Mouse (Mus musculus) urinary bladder, postnatal 4 days (tissue): Measurements from ENCODE around the gene Rnf183.
A peak's percentile ranks its signal among the peaks of the same experiment; 100 is the strongest.
"Not testable (repeated sequence)": the region's sequence is repeated elsewhere in the genome, so short reads cannot be mapped to it uniquely, and the experiment has no call there.

Experiments used
- DNase-seq, 2 experiments: peaks; one replicate each; pipeline ENCODE4 v3.0.0; 2021 to 2022; ENCODE audit warnings: low spot score in 2 of 2

Rnf183 gene

DNA sequence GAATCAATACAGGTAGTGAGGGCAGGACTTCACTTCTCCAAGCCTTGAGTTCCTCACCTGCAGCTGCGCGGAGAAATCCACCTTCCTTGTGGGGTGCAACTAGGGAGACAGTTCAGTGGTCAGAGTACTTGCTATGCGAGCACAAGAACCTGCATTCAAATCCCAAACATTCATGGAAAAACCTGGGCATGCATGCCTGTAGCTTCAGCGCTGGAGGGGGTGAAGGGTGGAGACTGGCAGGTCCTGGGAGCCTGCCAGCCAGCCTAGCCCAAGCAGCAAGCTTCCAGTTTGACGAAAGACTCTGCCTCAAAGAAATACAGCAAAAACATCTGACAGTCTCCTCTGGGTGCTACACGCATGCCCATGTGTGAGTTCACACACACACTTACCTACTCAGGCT is at the start of gene Rnf183:
Gene Rnf183 (minus strand): TSS at position 172 of the 400 bp plus-strand sequence.
- no peak for DNase-seq

- DNase-seq = no peak
These were observed 45.9 kb upstream of the Rnf183 start for GRCm38 (mm10) chr4:62480709-62481605.

- peak in 1 of 2 experiments; percentile 48 for DNase-seq
These were observed 45.1 kb upstream of the Rnf183 start, which contains the start of gene Bspry for GRCm38 (mm10) chr4:62479937-62480708. Gene Bspry, plus strand, starts transcription at chr4:62480053.

- not testable (repeated sequence) for DNase-seq
These were observed 44.5 kb upstream of the Rnf183 start for GRCm38 (mm10) chr4:62479593-62479936.

DNA sequence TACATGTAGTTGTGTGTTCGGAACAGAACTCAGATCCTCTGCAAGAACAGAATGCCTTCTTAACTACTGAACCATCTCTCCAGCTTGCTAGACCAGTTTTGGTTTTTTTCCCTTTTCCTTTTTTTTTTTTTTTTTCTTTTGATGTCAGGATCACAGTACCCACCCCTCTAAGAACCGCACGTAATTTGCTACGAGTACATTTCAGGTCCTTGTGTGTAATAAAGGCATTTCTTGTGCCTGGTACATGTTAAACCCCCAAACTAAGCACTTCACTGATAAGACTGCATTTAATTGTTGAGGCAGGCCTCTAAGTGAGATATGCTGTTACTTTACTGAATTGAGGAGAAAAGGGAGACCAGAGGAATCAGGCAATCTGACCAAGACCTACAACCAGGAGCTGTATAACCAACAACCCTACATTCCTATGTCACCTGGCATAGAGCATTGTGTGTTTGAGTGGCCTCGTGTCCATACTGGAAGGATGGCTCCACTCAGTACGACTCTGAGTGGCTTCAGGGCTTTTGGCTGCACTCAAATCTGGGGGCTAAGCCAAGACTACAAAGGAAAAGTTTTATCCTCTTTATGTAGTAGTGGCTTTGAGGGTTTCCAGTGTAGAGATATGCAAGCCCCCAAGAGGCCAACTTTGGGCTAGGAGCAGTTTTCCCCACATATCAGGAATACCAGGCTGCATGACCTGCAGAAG is 42.6 kb upstream of the Rnf183 start:
- no peak for DNase-seq

GRCm38 (mm10) chr4:62475793-62476192 is 40.7 kb upstream of the Rnf183 start:
- no peak for DNase-seq

GRCm38 (mm10) chr4:62475131-62475530 is 40.1 kb upstream of the Rnf183 start:
- DNase-seq = no peak

GRCm38 (mm10) chr4:62472071-62472470 is 37.0 kb upstream of the Rnf183 start:
- DNase-seq = no peak

- peak; percentile 72 to 80 for DNase-seq
These were observed 35.6 kb upstream of the Rnf183 start, which contains the start of gene Wdr31 for GRCm38 (mm10) chr4:62470598-62471051. Gene Wdr31, minus strand, starts transcription at chr4:62470896.

DNA sequence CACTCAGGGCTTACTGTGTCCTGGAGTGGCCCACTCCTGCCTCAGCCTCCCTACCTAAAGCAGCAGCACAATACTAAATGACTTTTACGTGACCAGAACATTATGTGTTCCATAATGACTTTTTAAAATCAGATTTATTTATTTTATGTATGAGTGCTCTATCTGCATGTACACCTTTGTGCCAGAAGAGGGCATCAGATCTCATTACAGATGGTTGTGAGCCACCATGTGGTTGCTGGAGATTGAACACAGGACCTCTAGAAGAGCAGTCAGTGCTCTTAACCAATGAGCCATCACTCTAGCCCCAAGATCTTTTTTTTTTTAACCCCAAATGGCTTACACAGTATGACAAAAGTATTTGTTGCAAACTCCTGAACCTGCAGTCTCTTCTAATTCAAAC is 33.1 kb upstream of the Rnf183 start:
- DNase-seq = no peak

GRCm38 (mm10) chr4:62463124-62463523 is 28.1 kb upstream of the Rnf183 start:
- DNase-seq = no peak

DNA sequence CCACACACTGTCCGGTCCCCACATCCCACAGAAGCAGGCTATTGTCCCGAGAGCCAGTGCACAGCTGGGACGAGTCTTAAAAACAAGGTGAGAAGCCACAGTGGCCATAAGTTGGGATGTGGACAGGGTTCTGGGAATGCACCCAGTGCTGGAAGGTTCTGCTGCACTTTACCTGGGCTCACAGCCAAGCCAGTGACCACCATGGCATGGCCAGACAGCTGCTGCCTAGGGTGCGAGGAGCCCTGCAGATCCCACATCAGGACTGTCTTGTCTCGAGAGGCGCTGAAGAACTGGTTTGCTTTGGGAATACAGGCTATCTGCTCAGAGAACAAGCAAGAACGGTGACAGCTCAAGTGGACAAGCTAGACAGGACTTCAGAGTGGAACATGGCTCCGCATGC is 25.3 kb upstream of the Rnf183 start:
- DNase-seq = no peak

GRCm38 (mm10) chr4:62459081-62459480 is 24.0 kb upstream of the Rnf183 start:
- no peak for DNase-seq

DNA sequence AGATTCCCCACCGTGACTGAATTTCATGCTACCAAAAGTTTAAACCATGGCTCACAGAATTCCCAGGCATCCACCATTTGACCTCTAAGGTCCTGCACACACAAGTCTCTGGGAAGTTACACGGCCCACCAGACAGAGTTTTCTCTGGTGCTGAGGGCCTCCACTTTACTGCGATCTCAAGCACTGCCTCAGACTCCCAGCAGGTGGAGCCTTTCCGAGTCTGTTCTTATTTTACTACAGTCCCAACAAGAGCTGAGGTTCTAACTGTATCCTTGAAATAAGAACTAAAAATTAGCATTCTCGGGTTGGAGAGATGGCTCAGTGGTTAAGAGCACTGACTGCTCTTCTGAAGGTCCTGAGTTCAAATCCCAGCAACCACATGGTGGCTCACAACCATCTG is 19.9 kb upstream of the Rnf183 start:
- DNase-seq = no peak

DNA sequence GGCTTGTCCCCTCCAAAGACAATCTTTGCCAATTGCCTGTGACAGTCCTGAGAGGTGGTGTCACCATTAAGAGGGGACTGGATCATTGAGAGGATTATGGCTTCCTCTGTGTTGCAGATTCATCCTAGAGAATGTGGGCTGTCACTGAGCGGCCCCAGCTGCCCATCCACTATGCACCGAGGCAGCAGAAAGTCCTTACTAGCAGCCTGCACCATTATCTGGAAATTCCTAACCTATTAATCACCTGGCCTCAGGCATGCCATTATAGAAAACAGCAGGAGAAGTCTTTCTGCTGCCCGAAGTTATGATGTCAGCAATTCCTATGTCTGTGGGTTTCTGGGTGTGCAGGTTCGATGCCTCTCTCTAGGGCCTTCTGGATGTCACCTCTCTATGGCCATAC is 5.9 kb upstream of the Rnf183 start:
- no peak for DNase-seq

GRCm38 (mm10) chr4:62440544-62440943 is 5.5 kb upstream of the Rnf183 start:
- no peak for DNase-seq

GRCm38 (mm10) chr4:62439793-62440192 is 4.7 kb upstream of the Rnf183 start:
- no peak for DNase-seq

DNA sequence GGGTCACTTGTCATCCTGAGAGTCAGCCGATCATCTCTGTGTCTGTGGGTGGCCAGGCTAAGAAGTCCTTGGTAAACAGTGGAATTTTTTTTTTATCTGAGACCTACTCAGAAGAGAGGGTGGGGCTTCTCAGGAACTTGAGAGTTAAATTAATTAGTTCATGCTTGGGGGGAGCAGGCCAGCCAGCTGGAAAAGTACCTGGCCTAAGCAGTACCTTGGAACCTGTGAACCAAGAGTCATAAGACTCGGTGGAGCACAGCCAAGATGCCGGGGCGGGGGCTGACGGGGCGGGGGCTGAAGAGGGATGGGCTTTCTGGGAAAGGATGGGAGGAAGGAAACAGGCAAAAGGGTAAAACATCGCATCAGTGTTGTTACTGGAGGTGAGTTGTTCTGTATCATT is 2.8 kb upstream of the Rnf183 start:
- DNase-seq = no peak

- DNase-seq = no peak
These were observed 2.3 kb upstream of the Rnf183 start for GRCm38 (mm10) chr4:62437256-62437778.

GRCm38 (mm10) chr4:62433939-62434870 is 847 bp downstream of the Rnf183 start:
- DNase-seq = no peak

DNA sequence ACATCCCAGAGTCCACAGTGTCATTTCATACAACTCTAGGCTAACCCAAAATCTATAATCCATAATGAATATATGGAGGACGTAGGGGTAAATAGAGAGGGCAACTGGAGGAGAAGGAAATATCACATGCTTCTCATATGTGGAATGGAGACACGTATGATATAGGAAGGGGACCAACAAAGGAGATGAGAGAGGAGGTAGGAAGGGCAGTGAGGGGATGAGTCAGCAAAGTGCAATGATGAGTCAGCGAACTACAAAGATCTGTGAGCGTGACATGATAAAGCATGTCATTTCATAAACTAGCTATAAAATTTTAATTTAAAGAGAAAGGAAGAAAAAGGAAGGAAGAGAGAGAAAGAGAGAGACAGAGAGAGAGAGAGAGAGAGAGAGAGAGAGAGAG is 3.5 kb downstream of the Rnf183 start:
- DNase-seq = no peak
